Comparison of ENCODE assay signal across 11 mouse cellular contexts in the genomic region with DNA sequence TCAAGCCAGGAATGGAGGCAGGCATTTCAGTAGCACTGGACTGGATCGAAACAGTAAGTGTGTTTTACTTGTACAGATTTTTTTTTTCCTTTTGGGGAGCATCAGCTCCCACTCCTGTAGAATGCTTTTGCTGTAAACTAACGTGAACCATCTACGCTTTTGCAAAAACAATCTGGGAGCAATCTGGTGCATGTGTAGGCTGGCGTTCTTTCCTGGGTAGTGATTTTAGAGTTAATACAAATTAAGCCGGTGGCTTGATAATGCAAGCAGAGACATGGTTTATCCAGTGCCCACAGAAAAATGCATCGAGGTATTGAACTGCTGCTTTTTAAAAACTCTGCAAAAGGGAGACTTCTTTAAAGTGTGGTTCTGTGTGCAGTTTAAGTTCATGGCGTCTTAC. TPM values are rescaled to one million over a fixed set of nuclear protein-coding genes. Genes with fewer than 3 reads are reported as not detected.
DNase-seq lines count a peak whose midpoint lies in the region; ATAC-seq lines count a peak whose summit lies in the region.
"Had no signal": no experiment of that assay in that cellular context is flagged by ENCODE, and none has a peak within 500 bp of the region (broad histone marks: within the 10 kb centered on the region; RNA-seq: fewer than 3 reads in every experiment).

No protein-coding gene starts in this region.

- H3K9me3 ChIP-seq in forebrain, embryonic 10.5 days: no peaks in the 10 kb centered on the region
- H3K9me3 ChIP-seq in hindbrain, embryonic 16.5 days (ENCODE audit: control insufficient read depth, low read length): no peaks in the 10 kb centered on the region
- H3K9me3 ChIP-seq in neural tube, embryonic 13.5 days: no peaks in the 10 kb centered on the region

- peak overlapping the region; percentile 47 for H3K4me2 ChIP-seq in hindbrain, embryonic 16.5 days (ENCODE audit: low read length)
- H3K4me2 ChIP-seq in neural tube, embryonic 13.5 days: peak overlapping the region; percentile 32

- peak overlapping the region; percentile 35 for H3K4me3 ChIP-seq in forebrain, embryonic 10.5 days
- H3K4me3 ChIP-seq in hindbrain, embryonic 16.5 days (ENCODE audit: low read length): peak overlapping the region; percentile 21
- H3K4me3 ChIP-seq in neural tube, embryonic 13.5 days: peak overlapping the region; percentile 12

- no peak overlapping the region for H3K9ac ChIP-seq in hindbrain, embryonic 16.5 days (ENCODE audit: low read depth, low read length)
- H3K9ac ChIP-seq in neural tube, embryonic 13.5 days: no peak overlapping the region

- 71% methylated on average over 7 of the region's 7 CpGs for WGBS in forebrain, embryonic 10.5 days
- WGBS in hindbrain, embryonic 16.5 days: 62% methylated on average over 7 of the region's 7 CpGs
- whole genome bisulfite sequencing in neural tube, embryonic 13.5 days: 74% methylated on average over 7 of the region's 7 CpGs

- no peak for ATAC-seq in hindbrain, embryonic 16.5 days
- ATAC-seq in neural tube, embryonic 13.5 days (ENCODE audit: low read depth): no peak

- H3K27me3 ChIP-seq in forebrain, embryonic 10.5 days (ENCODE audit: poor library complexity, severe bottlenecking): peaks cover 27% of the 10 kb centered on the region
- no peaks in the 10 kb centered on the region; the same call in 1 of the 2 replicates for H3K27me3 ChIP-seq in hindbrain, embryonic 16.5 days (replicated peaks; ENCODE audit: control insufficient read depth, insufficient read depth, low read length)
- H3K27me3 ChIP-seq in neural tube, embryonic 13.5 days: peaks cover 17% of the 10 kb centered on the region

- H3K36me3 ChIP-seq in forebrain, embryonic 10.5 days (replicated peaks): no peaks in the 10 kb centered on the region
- no peaks in the 10 kb centered on the region for H3K36me3 ChIP-seq in hindbrain, embryonic 16.5 days (ENCODE audit: control insufficient read depth, insufficient read depth, low read length)
- H3K36me3 ChIP-seq in neural tube, embryonic 13.5 days: no peaks in the 10 kb centered on the region

- peaks cover 56% of the 10 kb centered on the region for H3K4me1 ChIP-seq in forebrain, embryonic 10.5 days
- H3K4me1 ChIP-seq in hindbrain, embryonic 16.5 days (ENCODE audit: control insufficient read depth, insufficient read depth, low read depth, low read length): peaks cover 8% of the 10 kb centered on the region
- H3K4me1 ChIP-seq in neural tube, embryonic 13.5 days (replicated peaks): peaks cover 8% of the 10 kb centered on the region

- peak overlapping the region; percentile 58; the same call in 1 of the 2 replicates for H3K27ac ChIP-seq in forebrain, embryonic 10.5 days
- no peak overlapping the region for H3K27ac ChIP-seq in hindbrain, embryonic 16.5 days (ENCODE audit: low read depth, low read length)
- H3K27ac ChIP-seq in neural tube, embryonic 13.5 days (replicated peaks): no peak overlapping the region
- H3K27ac ChIP-seq: macrophage had no signal

- peak; percentile 14 to 15 for DNase-seq in layer of hippocampus, postnatal 36 days
- DNase-seq in layer of hippocampus, adult 9-11 months: no peak
- no peak for DNase-seq in forebrain, embryonic 10.5 days (ENCODE audit: extremely low spot score, low spot score)
- DNase-seq in urinary bladder, postnatal 36 days (ENCODE audit: low spot score in 2 of 2): no peak
- DNase-seq in urinary bladder, postnatal 10 days (ENCODE audit: low spot score): no peak
- DNase-seq: adrenal gland, adult 8-10 months; thymus, postnatal 14 days had no signal

RNA-seq across cellular contexts. Expression of a gene that starts 0.5 kb away (rescaled TPM):
- total RNA-seq in layer of hippocampus, postnatal 36 days (2021): 1 to 10 TPM; 2.6 to 5.1 TPM
- polyA plus RNA-seq in forebrain, embryonic 10.5 days (2016; fragmentation: Nextera tagmentation; extraction: Ambion mirVana): 10.2 and 11.4 TPM in 2 replicates
- 32.8 and 36.1 TPM in 2 replicates for polyA plus RNA-seq in hindbrain, embryonic 16.5 days (2015; fragmentation: Nextera tagmentation; extraction: Ambion mirVana)
- polyA plus RNA-seq in neural tube, embryonic 13.5 days (2015; fragmentation: Nextera tagmentation; extraction: Ambion mirVana): 16.8 and 19.5 TPM in 2 replicates
- total RNA-seq: common myeloid progenitor, adult 5-6 weeks had no signal
- polyA plus RNA-seq: macrophage had no signal

Comparison
In these comparisons a context has a peak if more than half of its experiments do, and no peak if none do; other contexts are left out.
1. DNase-seq: peak in layer of hippocampus, postnatal 36 days (2 of 2); none in layer of hippocampus, adult 9-11 months (single experiment), forebrain, embryonic 10.5 days (single experiment), urinary bladder, postnatal 36 days (0 of 2) and urinary bladder, postnatal 10 days (single experiment).
2. Peak in every context shown above with its lines, with median percentiles within 50 percentile points of each other: H3K4me3 ChIP-seq.